Mouse (Mus musculus) liver, postnatal 0 days (tissue): Measurements from ENCODE around the gene Sorbs1.

Experiments
- CTCF ChIP-seq: sonication (generic); IDR thresholded peaks from 2 replicates; pipeline ENCODE4 v1.5.1; 2016; ENCODE audit warnings: antibody characterized with exemption, low read depth
- EP300 ChIP-seq: IDR thresholded peaks from 2 replicates; pipeline ENCODE4 v1.6.1; 2016; ENCODE audit warnings: antibody characterized with exemption, low read depth, mild to moderate bottlenecking

GRCm38 (mm10) chr19:40403999-40404398 lies 109.6 kb downstream of the Sorbs1 start:
- TF ChIP-seq CTCF (no peak), EP300 (no peak)
